Mouse (Mus musculus) limb, embryonic 13.5 days (tissue): ENCODE data around the gene R3hcc1l. TPM values are rescaled to one million over a fixed set of nuclear protein-coding genes. Genes with fewer than 3 reads are reported as not detected.

ENCODE experiments used
- ATAC-seq: fragments of 200-750 bp; cut with Nextera tagmentation; 2 replicates; pipeline ENCODE4 v1.8.0; 2017; ENCODE audit warnings: low read depth, moderate number of reproducible peaks, moderate TSS enrichment; ENCODE audit not compliant: low FRiP score
- H3K27ac ChIP-seq: fragments of 300-500 bp; sonication (generic); 2 replicates; pipeline ENCODE4 v1.5.1; 2015; ENCODE audit warnings: inconsistent platforms, mild to moderate bottlenecking, moderate library complexity
- H3K27me3 ChIP-seq: fragments of 300-500 bp; sonication (generic); 2 replicates; pipeline ENCODE4 v1.6.1; 2015; ENCODE audit warnings: mild to moderate bottlenecking, inconsistent platforms
- H3K36me3 ChIP-seq: fragments of 300-500 bp; sonication (generic); 2 replicates; pipeline ENCODE4 v1.6.1; 2015; ENCODE audit warnings: inconsistent platforms, mild to moderate bottlenecking, moderate library complexity
- H3K4me1 ChIP-seq: fragments of 300-500 bp; sonication (generic); 2 replicates; pipeline ENCODE4 v1.6.1; 2015; ENCODE audit warnings: inconsistent platforms
- H3K4me2 ChIP-seq: fragments of 300-500 bp; sonication (generic); replicated peaks from 2 replicates; pipeline ENCODE4 v1.6.1; 2015; ENCODE audit warnings: inconsistent platforms, mild to moderate bottlenecking, moderate library complexity
- H3K4me3 ChIP-seq: fragments of 300-500 bp; sonication (generic); 2 replicates; pipeline ENCODE4 v1.5.1; 2015; ENCODE audit warnings: moderate library complexity, mild to moderate bottlenecking, inconsistent platforms
- H3K9ac ChIP-seq: fragments of 300-500 bp; sonication (generic); 2 replicates; pipeline ENCODE4 v1.6.1; 2015; ENCODE audit warnings: mild to moderate bottlenecking, inconsistent platforms
- H3K9me3 ChIP-seq: fragments of 300-500 bp; sonication (generic); 2 replicates; pipeline ENCODE4 v1.6.1; 2016; ENCODE audit warnings: inconsistent platforms
- WGBS: fragments of 180-500 bp; shearing (Covaris S2); methylation state at CpG from one replicate; pipeline ENCODE4 v1.1.7; 2015; 5-methylcytosine and 5-hydroxymethylcytosine counted together
- polyA plus RNA-seq: library from polyadenylated mRNA; unstranded; fragments of >200 nt; fragmentation: Nextera tagmentation; extraction: Ambion mirVana; gene quantifications from 2 replicates; pipeline ENCODE4 v1.2.1, GENCODE M21; 2015

Gene R3hcc1l
- polyA plus RNA-seq, 1 experiment from 2014 or later, result 25.6 TPM

DNA sequence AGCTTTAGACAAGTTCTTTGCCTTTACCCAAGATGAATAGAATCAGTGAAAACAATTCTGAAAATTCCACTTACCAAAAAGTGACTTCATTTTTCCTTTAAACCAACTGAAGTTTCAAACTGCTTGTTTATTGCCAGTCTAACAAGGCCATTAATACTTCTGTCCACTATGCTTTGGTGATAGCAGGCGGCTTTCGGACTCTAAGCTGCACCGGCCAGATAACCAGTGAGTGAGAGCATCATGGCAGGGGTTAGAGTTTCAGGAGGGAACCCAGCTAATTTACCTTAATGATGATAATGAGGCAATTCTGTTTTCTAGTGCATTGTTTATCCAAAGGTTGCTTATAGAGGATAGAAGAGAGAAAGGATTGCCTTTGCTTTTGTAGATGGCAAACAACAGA lies 65.6 kb downstream of the R3hcc1l start:
- H3K4me1 ChIP-seq, result no peaks in the 10 kb centered on the region
- no peak for ATAC-seq
- H3K27me3 ChIP-seq, result no peaks in the 10 kb centered on the region
- 74% methylated on average over 3 of the region's 3 CpGs for WGBS
- H3K4me3 ChIP-seq, result no peak overlapping the region
- no peak overlapping the region for H3K27ac ChIP-seq
- no peak overlapping the region for H3K9ac ChIP-seq
- peaks cover 23% of the 10 kb centered on the region for H3K36me3 ChIP-seq
- no peaks in the 10 kb centered on the region for H3K9me3 ChIP-seq
- no peak overlapping the region for H3K4me2 ChIP-seq

DNA sequence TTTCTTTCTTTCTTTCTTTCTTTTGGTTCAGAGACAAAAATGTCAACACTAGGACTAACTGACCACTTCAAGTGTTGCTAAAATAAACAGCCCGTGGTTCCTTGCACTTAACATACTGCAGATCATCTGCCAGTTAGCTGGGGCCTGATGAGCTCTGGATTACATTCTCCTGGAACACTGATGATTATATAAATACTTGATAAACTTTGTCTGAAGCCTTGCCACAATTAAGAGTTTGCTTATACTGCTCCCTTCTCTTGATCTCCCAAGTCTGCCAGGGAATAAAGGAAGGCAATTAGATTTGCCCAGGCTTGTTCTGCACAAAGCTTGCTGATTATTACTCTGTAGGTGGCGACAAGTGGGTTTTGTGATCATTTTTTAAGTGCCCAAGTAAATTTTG lies 69.1 kb downstream of the R3hcc1l start:
- Histone ChIP-seq H3K4me2 (no peak overlapping the region), H3K4me3 (no peak overlapping the region), H3K9me3 (no peaks in the 10 kb centered on the region), H3K27ac (no peak overlapping the region), H3K9ac (no peak overlapping the region), H3K27me3 (no peaks in the 10 kb centered on the region), H3K36me3 (peaks cover 39% of the 10 kb centered on the region), H3K4me1 (no peaks in the 10 kb centered on the region)
- 65% methylated on average over 2 of the region's 2 CpGs for WGBS
- no peak for ATAC-seq

DNA sequence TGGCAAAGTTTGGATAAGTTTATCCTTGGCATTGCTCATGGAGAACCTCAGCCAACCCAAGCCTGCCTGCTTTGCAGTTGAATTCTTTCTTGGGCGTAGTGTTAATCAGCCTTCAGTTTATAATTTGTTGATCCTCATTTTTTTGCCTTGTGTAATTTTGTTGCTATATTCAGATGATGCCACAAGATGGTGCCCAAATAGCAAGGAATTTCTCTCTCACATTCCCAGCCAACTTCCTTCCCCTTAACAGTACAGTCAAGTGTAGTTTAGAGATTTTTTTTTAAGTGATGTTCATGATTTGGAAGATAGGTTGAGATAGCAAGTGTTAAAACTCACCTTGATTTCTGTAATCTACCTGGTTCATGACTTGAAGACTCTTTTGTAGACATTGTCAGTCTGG lies 70.7 kb downstream of the R3hcc1l start:
- H3K9me3 ChIP-seq, result no peaks in the 10 kb centered on the region
- no peaks in the 10 kb centered on the region for H3K27me3 ChIP-seq
- no peak overlapping the region for H3K9ac ChIP-seq
- peaks cover 37% of the 10 kb centered on the region for H3K36me3 ChIP-seq
- no peak overlapping the region for H3K4me3 ChIP-seq
- no peak overlapping the region for H3K4me2 ChIP-seq
- ATAC-seq, result no peak
- 81% methylated on average over 1 of the region's 1 CpGs for WGBS
- no peak overlapping the region for H3K27ac ChIP-seq
- no peaks in the 10 kb centered on the region for H3K4me1 ChIP-seq

DNA sequence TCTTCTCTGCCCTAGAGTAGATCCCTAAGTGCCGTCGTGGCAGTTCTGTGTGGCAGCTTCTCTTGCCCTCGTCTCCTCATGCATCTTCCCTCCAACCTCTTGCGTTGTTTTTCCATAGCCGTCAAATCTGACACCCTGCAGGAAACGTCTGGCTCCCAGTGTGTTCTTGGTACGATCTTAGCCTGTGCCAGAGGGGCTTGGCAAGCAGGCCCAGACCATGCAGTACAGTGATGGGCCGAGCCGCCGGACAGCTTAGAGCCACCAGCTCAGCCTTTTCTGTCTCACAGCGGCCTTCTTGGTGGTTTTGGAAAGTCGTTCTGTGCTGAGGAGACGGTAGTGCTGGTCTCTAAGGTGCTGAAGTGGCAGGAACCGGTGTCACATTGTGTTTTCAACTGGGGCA lies 73.0 kb downstream of the R3hcc1l start:
- no peak for ATAC-seq
- WGBS, result 80% methylated on average over 14 of the region's 14 CpGs
- H3K4me3 ChIP-seq, result no peak overlapping the region
- no peaks in the 10 kb centered on the region for H3K4me1 ChIP-seq
- peaks cover 48% of the 10 kb centered on the region for H3K36me3 ChIP-seq
- H3K4me2 ChIP-seq, result no peak overlapping the region
- H3K9ac ChIP-seq, result no peak overlapping the region
- H3K27ac ChIP-seq, result no peak overlapping the region
- H3K9me3 ChIP-seq, result no peaks in the 10 kb centered on the region
- H3K27me3 ChIP-seq, result no peaks in the 10 kb centered on the region

DNA sequence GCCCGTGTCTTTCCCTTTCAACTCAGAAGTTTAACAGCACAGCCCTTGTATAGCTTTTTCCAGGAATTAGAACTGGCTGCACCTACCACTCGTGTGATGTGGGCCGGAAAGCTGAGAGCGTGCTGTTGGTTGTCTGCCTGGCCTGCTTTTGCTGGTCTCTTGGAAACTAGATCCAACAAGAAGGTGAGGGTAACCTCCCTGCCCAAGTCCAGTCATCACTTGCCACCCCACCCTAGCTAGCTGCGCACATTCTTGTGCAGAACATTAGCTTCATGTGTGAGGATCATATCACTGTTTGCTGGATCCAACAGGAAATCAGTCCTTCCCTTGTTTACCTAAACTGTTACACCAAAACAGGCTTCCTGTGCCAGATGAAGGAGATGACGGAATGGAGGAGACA lies 74.9 kb downstream of the R3hcc1l start:
- H3K9ac ChIP-seq, result no peak overlapping the region
- no peak overlapping the region for H3K4me3 ChIP-seq
- no peaks in the 10 kb centered on the region for H3K27me3 ChIP-seq
- 88% methylated on average over 6 of the region's 6 CpGs for WGBS
- H3K4me2 ChIP-seq, result no peak overlapping the region
- no peak for ATAC-seq
- H3K36me3 ChIP-seq, result peaks cover 48% of the 10 kb centered on the region
- H3K27ac ChIP-seq, result no peak overlapping the region
- no peaks in the 10 kb centered on the region for H3K9me3 ChIP-seq
- no peaks in the 10 kb centered on the region for H3K4me1 ChIP-seq

DNA sequence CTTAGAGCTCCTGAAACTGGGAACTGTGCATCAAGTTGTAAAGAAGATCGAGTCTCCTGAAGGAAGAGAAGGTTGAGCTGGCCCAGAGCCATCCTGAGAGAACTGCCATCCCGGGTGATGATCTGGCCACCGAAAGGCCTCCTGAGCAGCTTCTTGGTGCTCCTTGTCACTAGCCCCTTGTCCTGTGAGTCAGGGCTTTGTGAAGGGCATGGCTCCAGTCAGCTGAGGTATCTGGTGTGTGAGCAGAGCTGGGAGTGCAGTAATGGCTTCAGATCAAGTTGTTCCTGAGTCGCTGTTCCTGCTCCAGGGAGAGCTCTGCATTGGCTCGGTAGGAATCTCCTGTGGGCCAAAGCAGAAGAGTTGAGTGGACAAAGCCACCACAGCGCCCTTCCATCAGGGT lies 76.5 kb downstream of the R3hcc1l start:
- 94% methylated on average over 6 of the region's 6 CpGs for WGBS
- ATAC-seq, result no peak
- Histone ChIP-seq H3K9ac (no peak overlapping the region), H3K4me1 (0 out of 2 replicates have a peak, but pooled peaks cover 6% of the 10 kb centered on the region), H3K36me3 (peaks cover 48% of the 10 kb centered on the region), H3K4me2 (no peak overlapping the region), H3K27me3 (no peaks in the 10 kb centered on the region), H3K4me3 (no peak overlapping the region), H3K9me3 (no peaks in the 10 kb centered on the region), H3K27ac (no peak overlapping the region)

DNA sequence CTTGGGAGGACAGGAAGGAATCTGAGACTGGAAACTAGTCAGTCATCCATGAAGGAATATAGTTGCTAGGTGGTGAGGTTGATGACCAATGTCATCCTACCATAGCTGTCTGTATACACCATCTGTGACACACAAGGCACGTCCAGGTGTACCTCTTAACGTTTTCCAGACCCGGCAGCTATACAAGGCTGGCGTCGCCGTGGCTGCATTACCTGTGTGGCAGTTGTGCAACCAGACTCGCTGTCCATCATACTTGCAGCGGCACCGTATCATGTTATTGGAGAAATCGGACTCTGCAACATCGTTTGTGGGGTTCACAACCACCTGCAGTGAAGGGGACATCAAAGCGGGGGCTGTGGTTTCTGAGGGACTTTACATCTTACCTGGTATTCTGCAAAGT lies 78.7 kb downstream of the R3hcc1l start:
- no peak for ATAC-seq

DNA sequence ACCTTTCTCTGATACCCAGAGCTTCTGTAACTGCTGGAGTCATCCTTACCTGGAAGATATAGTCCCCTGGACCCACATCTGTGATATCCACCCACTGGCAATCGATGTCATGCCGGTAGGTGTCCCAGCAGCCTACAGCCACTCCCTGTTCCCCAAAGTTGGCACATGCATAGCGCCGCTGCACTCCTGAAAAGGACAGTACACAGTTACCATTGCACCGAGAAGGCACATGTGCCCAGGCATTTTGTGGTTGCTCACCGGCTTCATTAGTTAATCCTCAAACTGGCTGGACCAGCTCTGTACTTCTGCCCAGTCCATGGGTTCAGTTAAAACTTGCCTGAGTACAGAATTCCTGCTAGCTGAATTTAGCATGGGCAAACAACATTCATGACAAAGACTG lies 79.3 kb downstream of the R3hcc1l start:
- Histone ChIP-seq H3K4me2 (no peak overlapping the region), H3K9me3 (no peaks in the 10 kb centered on the region), H3K36me3 (peaks cover 28% of the 10 kb centered on the region), H3K27me3 (no peaks in the 10 kb centered on the region), H3K4me3 (no peak overlapping the region), H3K27ac (no peak overlapping the region), H3K4me1 (peaks cover 18% of the 10 kb centered on the region), H3K9ac (no peak overlapping the region)
- WGBS, result 92% methylated on average over 6 of the region's 6 CpGs
- ATAC-seq, result no peak

More for the DNA sequence above, 78.7 kb downstream of the R3hcc1l start:
- H3K36me3 ChIP-seq, result peaks cover 32% of the 10 kb centered on the region
- WGBS, result 88% methylated on average over 12 of the region's 12 CpGs
- H3K27me3 ChIP-seq, result no peaks in the 10 kb centered on the region
- H3K27ac ChIP-seq, result no peak overlapping the region
- H3K4me2 ChIP-seq, result no peak overlapping the region
- peaks cover 18% of the 10 kb centered on the region for H3K4me1 ChIP-seq
- H3K9me3 ChIP-seq, result no peaks in the 10 kb centered on the region
- H3K9ac ChIP-seq, result no peak overlapping the region
- H3K4me3 ChIP-seq, result no peak overlapping the region

DNA sequence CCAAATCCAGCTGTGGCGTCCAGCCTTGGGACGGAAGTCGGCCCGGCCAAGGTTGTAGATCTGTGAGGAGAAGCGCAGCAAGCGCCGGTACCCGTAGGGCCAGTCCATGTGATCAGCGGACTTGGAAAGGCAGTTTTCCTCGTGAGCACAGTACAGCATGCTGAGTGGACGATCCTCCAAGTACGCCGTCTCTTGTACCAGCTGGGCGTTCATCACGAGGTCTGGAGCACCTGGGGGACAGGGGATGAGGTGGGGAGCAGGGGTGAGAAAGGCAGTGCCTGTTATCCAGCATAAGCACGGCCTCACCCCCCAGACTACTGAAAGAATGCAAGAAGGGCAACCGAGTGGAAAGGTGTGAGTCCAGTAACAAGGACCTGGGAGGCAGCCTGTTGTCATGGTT lies 81.3 kb downstream of the R3hcc1l start:
- H3K27me3 ChIP-seq, result no peaks in the 10 kb centered on the region
- H3K9ac ChIP-seq, result no peak overlapping the region
- WGBS, result 81% methylated on average over 17 of the region's 17 CpGs

DNA sequence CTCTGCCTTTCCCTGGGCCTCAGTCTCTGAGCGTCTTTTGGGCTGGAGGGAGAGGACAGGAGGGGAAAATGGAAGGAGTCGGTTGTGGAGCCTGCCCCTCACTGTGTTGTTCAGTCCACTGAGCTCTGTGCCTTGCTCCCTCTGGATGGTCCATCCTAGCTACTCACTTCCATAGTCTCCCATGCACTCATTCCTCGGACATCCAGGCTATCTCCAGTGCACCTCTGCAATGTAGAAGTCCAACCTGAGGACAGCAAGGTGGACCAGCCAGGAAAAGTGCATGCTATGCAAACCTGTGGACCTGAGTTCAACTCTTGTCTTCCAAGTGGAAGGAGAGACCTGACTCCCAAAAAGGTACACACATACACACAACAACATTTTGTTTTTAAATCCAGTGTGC lies 82.0 kb downstream of the R3hcc1l start:
- Histone ChIP-seq H3K36me3 (peaks cover 5% of the 10 kb centered on the region; the same call in 1 of the 2 replicates), H3K4me1 (peaks cover 18% of the 10 kb centered on the region), H3K4me3 (no peak overlapping the region), H3K4me2 (no peak overlapping the region), H3K9ac (no peak overlapping the region), H3K27me3 (no peaks in the 10 kb centered on the region), H3K27ac (no peak overlapping the region), H3K9me3 (no peaks in the 10 kb centered on the region)
- WGBS, result 63% methylated on average over 3 of the region's 3 CpGs
- ATAC-seq, result no peak

More for the DNA sequence above, 81.3 kb downstream of the R3hcc1l start:
- no peak overlapping the region for H3K4me2 ChIP-seq
- H3K36me3 ChIP-seq, result peaks cover 12% of the 10 kb centered on the region; the same call in 1 of the 2 replicates
- H3K9me3 ChIP-seq, result no peaks in the 10 kb centered on the region
- H3K4me3 ChIP-seq, result no peak overlapping the region
- ATAC-seq, result no peak
- H3K4me1 ChIP-seq, result peaks cover 18% of the 10 kb centered on the region
- H3K27ac ChIP-seq, result no peak overlapping the region

DNA sequence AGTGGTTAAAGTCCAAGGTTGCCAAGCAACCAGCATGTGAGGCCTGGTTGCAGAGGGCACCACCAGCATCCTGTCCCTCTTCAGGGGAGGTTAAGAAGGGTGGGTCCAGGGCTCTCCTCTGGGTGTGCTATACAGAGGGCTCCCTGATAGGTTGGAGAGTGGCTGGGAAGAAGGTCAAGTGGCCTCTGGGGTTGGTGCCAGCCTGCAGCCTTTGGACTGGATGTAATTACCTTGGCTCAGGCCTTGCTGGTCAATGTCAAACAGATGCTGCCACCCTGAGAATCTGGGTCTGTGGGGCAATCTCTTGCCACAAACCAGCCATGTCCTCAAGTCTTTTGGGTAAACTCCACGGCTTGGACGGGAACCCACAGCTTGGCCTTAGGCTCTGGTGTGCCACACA lies 82.9 kb downstream of the R3hcc1l start:
- Histone ChIP-seq H3K27me3 (no peaks in the 10 kb centered on the region), H3K4me1 (peaks cover 18% of the 10 kb centered on the region), H3K9ac (no peak overlapping the region), H3K27ac (no peak overlapping the region), H3K4me2 (no peak overlapping the region), H3K4me3 (no peak overlapping the region), H3K36me3 (no peaks in the 10 kb centered on the region; the same call in 1 of the 2 replicates), H3K9me3 (no peaks in the 10 kb centered on the region)
- WGBS, result 90% methylated on average over 2 of the region's 2 CpGs
- no peak for ATAC-seq

DNA sequence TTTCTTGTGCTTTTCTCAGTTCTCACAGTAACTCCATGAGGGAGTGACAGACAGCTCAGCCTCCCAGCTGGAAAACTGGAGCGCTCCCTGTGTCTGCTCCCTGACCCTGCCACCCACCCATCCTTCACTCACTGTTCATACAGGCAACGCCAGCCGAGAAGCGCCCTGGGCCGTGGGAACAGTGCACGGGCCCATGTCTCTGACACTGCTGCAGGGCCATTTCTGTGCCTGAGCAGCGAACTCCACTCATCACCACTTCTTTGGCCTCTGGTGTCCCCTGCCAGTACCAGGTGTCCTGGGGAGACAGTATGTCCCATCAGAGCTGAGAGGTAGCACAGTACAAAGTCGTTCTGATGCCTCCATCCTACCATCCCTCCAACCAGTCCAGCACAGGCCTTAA lies 83.5 kb downstream of the R3hcc1l start:
- no peak for ATAC-seq
- Histone ChIP-seq H3K27ac (no peak overlapping the region), H3K36me3 (no peaks in the 10 kb centered on the region; the same call in 1 of the 2 replicates), H3K9me3 (no peaks in the 10 kb centered on the region), H3K9ac (no peak overlapping the region), H3K4me3 (no peak overlapping the region), H3K4me2 (no peak overlapping the region), H3K4me1 (peaks cover 18% of the 10 kb centered on the region), H3K27me3 (no peaks in the 10 kb centered on the region)
- 76% methylated on average over 8 of the region's 8 CpGs for WGBS

DNA sequence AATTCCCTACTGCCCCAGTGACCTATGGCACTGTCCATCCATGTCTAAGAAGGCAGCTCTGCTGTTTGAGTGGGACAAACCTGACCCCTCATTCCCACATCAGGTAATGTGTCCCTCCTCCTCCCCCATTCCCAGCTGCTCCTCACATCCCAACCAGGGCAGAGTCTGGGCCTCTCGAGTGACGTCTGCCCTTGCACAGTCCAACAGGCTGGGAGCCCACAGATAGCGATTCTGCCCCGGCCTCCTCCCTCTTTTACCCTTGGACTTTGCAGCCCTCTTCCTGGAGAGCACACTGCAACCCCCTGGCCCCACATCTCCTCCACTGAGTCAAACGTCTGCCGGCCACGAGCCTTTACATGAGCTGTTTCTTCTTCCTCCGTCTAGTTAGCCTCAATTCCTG lies 84.0 kb downstream of the R3hcc1l start:
- Histone ChIP-seq H3K27me3 (no peaks in the 10 kb centered on the region), H3K36me3 (no peaks in the 10 kb centered on the region; the same call in 1 of the 2 replicates), H3K4me2 (no peak overlapping the region), H3K27ac (no peak overlapping the region), H3K9ac (no peak overlapping the region), H3K9me3 (no peaks in the 10 kb centered on the region), H3K4me1 (peaks cover 18% of the 10 kb centered on the region), H3K4me3 (no peak overlapping the region)
- 72% methylated on average over 8 of the region's 8 CpGs for WGBS
- ATAC-seq, result no peak
